Mouse (Mus musculus): Measurements from ENCODE around the gene Plcl2. TPM values are rescaled to one million over a fixed set of nuclear protein-coding genes. Genes with fewer than 3 reads are reported as not detected.

Plcl2 gene
- 11.5 and 12.6 TPM in 2 replicates for polyA plus RNA-seq (2012; rRNA removed)

GRCm38 (mm10) chr17:50509251-50510104 is at the start of gene Plcl2:
Plcl2 (plus strand) TSS chr17:50509403.
- H3K4me3 ChIP-seq (ENCODE audit: extremely low read depth, insufficient read depth, insufficient read length) = peak within 1 kb of the TSS; percentile 79
- peak in 1 of 2 experiments; percentile 69 for DNase-seq (ENCODE audit: low read depth in 1 of 2, low spot score in 2 of 2)

GRCm38 (mm10) chr17:50460301-50460700 is 48.9 kb upstream of the Plcl2 start:
- Histone ChIP-seq H3K36me3 (ENCODE audit: control insufficient read depth, insufficient read depth, low read length) (no peaks in the 10 kb centered on the region), H3K4me1 (ENCODE audit: control insufficient read depth, insufficient read depth, insufficient read length) (no peaks in the 10 kb centered on the region), H3K27me3 (ENCODE audit: control insufficient read depth, insufficient read depth, low read length) (no peaks in the 10 kb centered on the region), H3K27ac (ENCODE audit: insufficient read depth, low read length) (no peak overlapping the region), H3K4me3 (ENCODE audit: extremely low read depth, insufficient read depth, insufficient read length) (no peak overlapping the region)
- 95% methylated on average over 8 of the region's 8 CpGs for WGBS
- TF ChIP-seq POLR2A (IDR thresholded peaks at IDR 0.05; ENCODE audit: low read depth, low read length) (no peak), CTCF (IDR thresholded peaks at IDR 0.05; ENCODE audit: extremely low read depth, insufficient read depth, insufficient read length, insufficient replicate concordance) (no peak)
- no peak for DNase-seq (ENCODE audit: low read depth in 1 of 2, low spot score in 2 of 2)

More at GRCm38 (mm10) chr17:50509251-50510104, at the start of gene Plcl2:
- Histone ChIP-seq H3K4me1 (ENCODE audit: control insufficient read depth, insufficient read depth, insufficient read length) (peaks cover 11% of the 10 kb centered on the region), H3K27ac (ENCODE audit: insufficient read depth, low read length) (peak within 1 kb of the TSS; percentile 92), H3K36me3 (ENCODE audit: control insufficient read depth, insufficient read depth, low read length) (no peaks in the 10 kb centered on the region), H3K27me3 (ENCODE audit: control insufficient read depth, insufficient read depth, low read length) (no peaks in the 10 kb centered on the region)
- TF ChIP-seq POLR2A (IDR thresholded peaks at IDR 0.05; ENCODE audit: low read depth, low read length) (peak; percentile 10; the same call in 1 of the 2 replicates), CTCF (IDR thresholded peaks at IDR 0.05; ENCODE audit: extremely low read depth, insufficient read depth, insufficient read length, insufficient replicate concordance) (no peak)
- WGBS = under 1% methylated on average over 87 of the region's 95 CpGs

GRCm38 (mm10) chr17:50467438-50467837 is 41.8 kb upstream of the Plcl2 start:
- no peaks in the 10 kb centered on the region for H3K36me3 ChIP-seq (ENCODE audit: control insufficient read depth, insufficient read depth, low read length)
- H3K4me1 ChIP-seq (ENCODE audit: control insufficient read depth, insufficient read depth, insufficient read length) = peaks cover 4% of the 10 kb centered on the region; the same call in 1 of the 2 replicates
- WGBS = 58% methylated on average over 2 of the region's 2 CpGs
- TF ChIP-seq CTCF (IDR thresholded peaks at IDR 0.05; ENCODE audit: extremely low read depth, insufficient read depth, insufficient read length, insufficient replicate concordance) (no peak), POLR2A (IDR thresholded peaks at IDR 0.05; ENCODE audit: low read depth, low read length) (no peak)
- no peak for DNase-seq (ENCODE audit: low read depth in 1 of 2, low spot score in 2 of 2)
- H3K27me3 ChIP-seq (ENCODE audit: control insufficient read depth, insufficient read depth, low read length) = no peaks in the 10 kb centered on the region
- H3K27ac ChIP-seq (ENCODE audit: insufficient read depth, low read length) = no peak overlapping the region
- no peak overlapping the region for H3K4me3 ChIP-seq (ENCODE audit: extremely low read depth, insufficient read depth, insufficient read length)

- 76% methylated on average over 5 of the region's 5 CpGs for WGBS
- Histone ChIP-seq H3K27ac (ENCODE audit: insufficient read depth, low read length) (no peak overlapping the region), H3K27me3 (ENCODE audit: control insufficient read depth, insufficient read depth, low read length) (no peaks in the 10 kb centered on the region), H3K36me3 (ENCODE audit: control insufficient read depth, insufficient read depth, low read length) (no peaks in the 10 kb centered on the region), H3K4me3 (ENCODE audit: extremely low read depth, insufficient read depth, insufficient read length) (no peak overlapping the region), H3K4me1 (ENCODE audit: control insufficient read depth, insufficient read depth, insufficient read length) (peaks cover 4% of the 10 kb centered on the region; the same call in 1 of the 2 replicates)
- no peak for DNase-seq (ENCODE audit: low read depth in 1 of 2, low spot score in 2 of 2)
- TF ChIP-seq CTCF (IDR thresholded peaks at IDR 0.05; ENCODE audit: extremely low read depth, insufficient read depth, insufficient read length, insufficient replicate concordance) = no peak
- TF ChIP-seq POLR2A (IDR thresholded peaks at IDR 0.05; ENCODE audit: low read depth, low read length) = no peak
These were observed 40.1 kb upstream of the Plcl2 start for GRCm38 (mm10) chr17:50469126-50469525.

- peak; percentile 57 to 84 for DNase-seq (ENCODE audit: low read depth in 1 of 2, low spot score in 2 of 2)
- H3K27ac ChIP-seq (ENCODE audit: insufficient read depth, low read length) = peak overlapping the region; percentile 89
- H3K4me3 ChIP-seq (ENCODE audit: extremely low read depth, insufficient read depth, insufficient read length) = peak overlapping the region; percentile 53
- no peaks in the 10 kb centered on the region for H3K27me3 ChIP-seq (ENCODE audit: control insufficient read depth, insufficient read depth, low read length)
- peaks cover 4% of the 10 kb centered on the region; the same call in 1 of the 2 replicates for H3K4me1 ChIP-seq (ENCODE audit: control insufficient read depth, insufficient read depth, insufficient read length)
- WGBS = 4% methylated on average over 13 of the region's 13 CpGs
- TF ChIP-seq POLR2A (IDR thresholded peaks at IDR 0.05; ENCODE audit: low read depth, low read length) (no peak), CTCF (IDR thresholded peaks at IDR 0.05; ENCODE audit: extremely low read depth, insufficient read depth, insufficient read length, insufficient replicate concordance) (no peak)
- H3K36me3 ChIP-seq (ENCODE audit: control insufficient read depth, insufficient read depth, low read length) = no peaks in the 10 kb centered on the region
These were observed 39.4 kb upstream of the Plcl2 start for GRCm38 (mm10) chr17:50469543-50470431.

GRCm38 (mm10) chr17:50470432-50471078 is 38.6 kb upstream of the Plcl2 start:
- no peaks in the 10 kb centered on the region for H3K27me3 ChIP-seq (ENCODE audit: control insufficient read depth, insufficient read depth, low read length)
- WGBS = 5% methylated on average over 16 of the region's 16 CpGs
- H3K4me1 ChIP-seq (ENCODE audit: control insufficient read depth, insufficient read depth, insufficient read length) = peaks cover 4% of the 10 kb centered on the region; the same call in 1 of the 2 replicates
- H3K4me3 ChIP-seq (ENCODE audit: extremely low read depth, insufficient read depth, insufficient read length) = peak overlapping the region; percentile 53
- peak; percentile 62 to 88 for DNase-seq (ENCODE audit: low read depth in 1 of 2, low spot score in 2 of 2)
- H3K27ac ChIP-seq (ENCODE audit: insufficient read depth, low read length) = peak overlapping the region; percentile 89
- no peaks in the 10 kb centered on the region for H3K36me3 ChIP-seq (ENCODE audit: control insufficient read depth, insufficient read depth, low read length)
- TF ChIP-seq CTCF (IDR thresholded peaks at IDR 0.05; ENCODE audit: extremely low read depth, insufficient read depth, insufficient read length, insufficient replicate concordance) (no peak), POLR2A (IDR thresholded peaks at IDR 0.05; ENCODE audit: low read depth, low read length) (peak; percentile 57)

Data from spleen, adult 2 months (tissue).